In the genomic region with DNA sequence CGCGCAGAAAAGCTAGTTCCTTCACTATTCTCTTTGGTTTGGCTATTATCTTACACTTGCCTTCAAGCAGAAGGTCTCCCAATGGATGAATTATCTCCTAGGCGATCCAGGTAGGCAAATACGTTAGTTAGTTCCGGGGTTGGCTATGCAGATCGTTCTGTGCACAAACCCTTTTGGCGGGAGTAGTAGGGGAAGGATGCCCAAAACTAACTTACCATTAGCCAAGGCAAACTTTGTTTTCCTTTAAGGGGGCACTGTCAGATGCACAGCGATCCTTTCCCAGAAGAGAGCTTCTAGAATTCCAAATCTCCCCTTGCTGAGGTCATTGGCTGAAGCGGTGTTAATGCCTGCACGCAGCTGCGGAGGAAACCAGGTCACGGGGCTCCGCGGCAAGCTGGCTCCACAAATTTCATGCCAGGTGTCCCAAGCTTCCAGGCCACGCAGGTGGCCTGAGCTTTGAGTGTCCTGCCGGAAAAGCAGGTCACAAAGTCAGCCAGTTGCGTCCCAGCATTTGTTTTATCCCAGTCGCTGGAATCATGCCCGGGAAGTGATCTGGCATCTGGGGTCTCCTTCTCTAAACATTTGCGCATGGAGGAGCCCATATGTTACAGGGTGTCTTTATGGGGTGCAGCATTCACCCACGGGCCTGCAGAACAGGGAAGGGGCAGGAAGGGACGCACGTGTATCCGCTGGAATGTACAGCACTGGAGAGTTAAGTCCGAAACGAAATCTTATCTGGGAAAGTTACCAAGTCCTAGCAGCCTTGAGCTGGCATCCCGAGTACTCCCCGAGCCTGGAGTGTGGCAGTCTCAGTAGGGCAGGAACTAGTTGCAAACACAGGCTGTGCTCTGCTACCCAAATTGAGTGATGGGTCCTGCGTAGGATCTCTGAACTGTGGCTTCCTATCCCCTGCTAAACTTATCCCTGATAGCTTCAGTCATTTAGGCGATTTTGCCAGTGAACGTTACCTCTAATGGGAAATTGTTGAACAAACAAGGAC, we compare ENCODE assay signal across 8 mouse cellular contexts. TPM values are rescaled to one million over a fixed set of nuclear protein-coding genes. Genes with fewer than 3 reads are reported as not detected.
DNase-seq lines count a peak whose midpoint lies in the region; ATAC-seq and TF ChIP-seq lines count a peak whose summit lies in the region.
"Had no signal": no experiment of that assay in that cellular context is flagged by ENCODE, and none has a peak within 500 bp of the region (broad histone marks: within the 10 kb centered on the region; RNA-seq: fewer than 3 reads in every experiment).

No protein-coding gene starts in this region.

- ATAC-seq in hindbrain, embryonic 11.5 days (ENCODE audit: low FRiP score): no peak
- ATAC-seq in neural tube, embryonic 12.5 days (ENCODE audit: low FRiP score, low read depth): no peak

- TF ChIP-seq POLR2A in cortical plate, adult 2 months (IDR thresholded peaks at IDR 0.05; ENCODE audit: extremely low read depth, insufficient read depth, low read length): no peak

- no peak overlapping the region; the same call in 1 of the 2 replicates for H3K27ac ChIP-seq in left cerebral cortex, adult 2 months
- H3K27ac ChIP-seq in cortical plate, adult 2 months (ENCODE audit: insufficient read depth, low read length): no peak overlapping the region
- H3K27ac ChIP-seq in hindbrain, embryonic 11.5 days (ENCODE audit: low read depth, low read length): no peak overlapping the region
- no peak overlapping the region for H3K27ac ChIP-seq in neural tube, embryonic 12.5 days

- H3K27me3 ChIP-seq in hindbrain, embryonic 11.5 days (ENCODE audit: control insufficient read depth, insufficient read depth, low read length): peaks cover 48% of the 10 kb centered on the region
- H3K27me3 ChIP-seq in neural tube, embryonic 12.5 days (replicated peaks): peaks cover 58% of the 10 kb centered on the region

- 1% methylated on average over 31 of the region's 31 CpGs for WGBS in hindbrain, embryonic 11.5 days
- 1% methylated on average over 31 of the region's 31 CpGs for whole genome bisulfite sequencing in neural tube, embryonic 12.5 days

- intact Hi-C loops in left cerebral cortex, adult 2 months (cut with DNase I): loop anchor here (10.0 kb wide), 4 partner anchors 135 to 1065 kb away; a partner anchor contains a TSS

- H3K36me3 ChIP-seq in hindbrain, embryonic 11.5 days (ENCODE audit: control insufficient read depth, insufficient read depth, low read length): no peaks in the 10 kb centered on the region
- no peaks in the 10 kb centered on the region for H3K36me3 ChIP-seq in neural tube, embryonic 12.5 days

- no peak for DNase-seq in left cerebral cortex, adult 2 months (ENCODE audit: extremely low spot score in 1 of 2, low spot score in 2 of 2)
- DNase-seq in left cerebral cortex, adult 11 months (ENCODE audit: low spot score): no peak
- DNase-seq in hindbrain, embryonic 11.5 days (ENCODE audit: low spot score): peak; percentile 48
- DNase-seq in spleen, adult 18-20 months: no peak
- DNase-seq in left cerebral cortex, adult 8-10 months (ENCODE audit: low spot score in 2 of 2): no peak
- DNase-seq: gastrocnemius, postnatal 25 days had no signal

- no peaks in the 10 kb centered on the region; the same call in 1 of the 2 replicates for H3K4me1 ChIP-seq in cortical plate, adult 2 months (ENCODE audit: control insufficient read depth, insufficient read depth, low read length)
- H3K4me1 ChIP-seq in hindbrain, embryonic 11.5 days (replicated peaks; ENCODE audit: control insufficient read depth, insufficient read depth, low read length): peaks cover 3% of the 10 kb centered on the region
- peaks cover 26% of the 10 kb centered on the region for H3K4me1 ChIP-seq in neural tube, embryonic 12.5 days

- no peak overlapping the region for H3K4me2 ChIP-seq in hindbrain, embryonic 11.5 days (replicated peaks; ENCODE audit: low read depth, low read length)
- peak overlapping the region; percentile 44 for H3K4me2 ChIP-seq in neural tube, embryonic 12.5 days (replicated peaks)

- no peaks in the 10 kb centered on the region for H3K9me3 ChIP-seq in hindbrain, embryonic 11.5 days (ENCODE audit: control insufficient read depth, low read length)
- H3K9me3 ChIP-seq in neural tube, embryonic 12.5 days: no peaks in the 10 kb centered on the region

- no peak overlapping the region for H3K9ac ChIP-seq in hindbrain, embryonic 11.5 days (ENCODE audit: low read depth, low read length)
- no peak overlapping the region for H3K9ac ChIP-seq in neural tube, embryonic 12.5 days

- TF ChIP-seq CTCF in left cerebral cortex, adult 2 months (IDR thresholded peaks at IDR 0.05): no peak
- TF ChIP-seq CTCF in cortical plate, adult 2 months (IDR thresholded peaks at IDR 0.05; ENCODE audit: extremely low read depth, insufficient read depth, low read length): no peak

- peak overlapping the region; percentile 21; the same call in 1 of the 2 replicates for H3K4me3 ChIP-seq in left cerebral cortex, adult 2 months
- H3K4me3 ChIP-seq in cortical plate, adult 2 months (ENCODE audit: insufficient read depth, low read length): 0 out of 2 replicates have a peak overlapping the region, but pooled peaks have one; percentile 5
- H3K4me3 ChIP-seq in hindbrain, embryonic 11.5 days (ENCODE audit: low read depth, low read length): no peak overlapping the region
- H3K4me3 ChIP-seq in neural tube, embryonic 12.5 days: peak overlapping the region; percentile 9; the same call in 1 of the 2 replicates

RNA-seq across cellular contexts. Expression of a gene that starts 22.5 kb away (rescaled TPM):
- 10 to 100 TPM; 35.0 to 36.3 TPM for total RNA-seq in left cerebral cortex, adult 2 months (2021)
- 19.9 and 23.2 TPM in 2 replicates for polyA plus RNA-seq in cortical plate, adult 2 months (2012; rRNA removed)
- polyA plus RNA-seq in hindbrain, embryonic 11.5 days (2014; fragmentation: Nextera tagmentation; extraction: Ambion mirVana): 2.8 and 2.9 TPM in 2 replicates
- polyA plus RNA-seq in neural tube, embryonic 12.5 days (2016; fragmentation: Nextera tagmentation; extraction: Ambion mirVana): 5.2 and 6.0 TPM in 2 replicates
- 10 to 100 TPM; 18.7 to 25.6 (median 20.5) TPM for total RNA-seq in left cerebral cortex, adult 8-10 months (2022)
